Mouse (Mus musculus): ENCODE results near the gene Naa20. TPM values are rescaled to one million over a fixed set of nuclear protein-coding genes. Genes with fewer than 3 reads are reported as not detected.
"Not testable (repeated sequence)": the region's sequence is repeated elsewhere in the genome, so short reads cannot be mapped to it uniquely, and the experiment has no call there.

Gene Naa20
- polyA plus RNA-seq, 1 experiment from 2014 or later: 126 TPM

- Histone ChIP-seq H3K27ac (no peak overlapping the region), H3K36me3 (peaks cover 7% of the 10 kb centered on the region), H3K4me3 (no peak overlapping the region), H3K4me1 (peaks cover 2% of the 10 kb centered on the region; the same call in 1 of the 2 replicates), H3K27me3 (replicated peaks) (no peaks in the 10 kb centered on the region), H3K9me3 (no peaks in the 10 kb centered on the region), H3K9ac (no peak overlapping the region), H3K4me2 (replicated peaks) (no peak overlapping the region)
- ATAC-seq (ENCODE audit: low FRiP score, low read depth): no peak
- WGBS: 66% methylated on average over 6 of the region's 6 CpGs
These were observed 13.0 kb upstream of the Naa20 start for GRCm38 (mm10) chr2:145888766-145889480.

GRCm38 (mm10) chr2:145890571-145890970, 11.3 kb upstream of the Naa20 start:
- no peak overlapping the region for H3K9ac ChIP-seq
- no peaks in the 10 kb centered on the region for H3K27me3 ChIP-seq (replicated peaks)
- H3K4me2 ChIP-seq (replicated peaks): no peak overlapping the region
- ATAC-seq (ENCODE audit: low FRiP score, low read depth): no peak
- H3K4me3 ChIP-seq: no peak overlapping the region
- 91% methylated on average over 2 of the region's 2 CpGs for WGBS
- H3K9me3 ChIP-seq: no peaks in the 10 kb centered on the region
- H3K27ac ChIP-seq: no peak overlapping the region
- peaks cover 4% of the 10 kb centered on the region for H3K36me3 ChIP-seq
- peaks cover 2% of the 10 kb centered on the region; the same call in 1 of the 2 replicates for H3K4me1 ChIP-seq

GRCm38 (mm10) chr2:145893756-145894155, 8.1 kb upstream of the Naa20 start:
- Histone ChIP-seq H3K4me3 (no peak overlapping the region), H3K9ac (no peak overlapping the region), H3K9me3 (no peaks in the 10 kb centered on the region), H3K27ac (no peak overlapping the region), H3K36me3 (no peaks in the 10 kb centered on the region), H3K27me3 (replicated peaks) (no peaks in the 10 kb centered on the region), H3K4me2 (replicated peaks) (no peak overlapping the region), H3K4me1 (0 out of 2 replicates have a peak, but pooled peaks cover 2% of the 10 kb centered on the region)
- no peak for ATAC-seq (ENCODE audit: low FRiP score, low read depth)
- WGBS: 99% methylated on average over 6 of the region's 6 CpGs

- H3K4me3 ChIP-seq: no peak overlapping the region
- H3K4me1 ChIP-seq: no peaks in the 10 kb centered on the region
- H3K4me2 ChIP-seq (replicated peaks): no peak overlapping the region
- WGBS: 73% methylated on average over 9 of the region's 9 CpGs
- no peaks in the 10 kb centered on the region for H3K27me3 ChIP-seq (replicated peaks)
- H3K9ac ChIP-seq: no peak overlapping the region
- no peaks in the 10 kb centered on the region for H3K9me3 ChIP-seq
- no peak for ATAC-seq (ENCODE audit: low FRiP score, low read depth)
- no peaks in the 10 kb centered on the region for H3K36me3 ChIP-seq
- H3K27ac ChIP-seq: no peak overlapping the region
These were observed 3.8 kb upstream of the Naa20 start for GRCm38 (mm10) chr2:145898106-145898505.

GRCm38 (mm10) chr2:145900318-145900717, 1.6 kb upstream of the Naa20 start:
- WGBS: 82% methylated on average over 8 of the region's 8 CpGs

GRCm38 (mm10) chr2:145903061-145903901, 1.4 kb downstream of the Naa20 start:
- peaks cover 18% of the 10 kb centered on the region for H3K4me1 ChIP-seq
- H3K4me3 ChIP-seq: peak overlapping the region; percentile 97

More at GRCm38 (mm10) chr2:145900318-145900717, 1.6 kb upstream of the Naa20 start:
- peaks cover 15% of the 10 kb centered on the region for H3K4me1 ChIP-seq
- H3K4me2 ChIP-seq (replicated peaks); H3K27ac ChIP-seq; H3K36me3 ChIP-seq; H3K4me3 ChIP-seq; H3K9ac ChIP-seq; ATAC-seq (ENCODE audit: low FRiP score, low read depth); H3K9me3 ChIP-seq; H3K27me3 ChIP-seq (replicated peaks): not testable (repeated sequence)

GRCm38 (mm10) chr2:145903983-145904616, 2.2 kb downstream of the Naa20 start:
- H3K9ac ChIP-seq: peak overlapping the region; percentile 93
- H3K9me3 ChIP-seq: no peaks in the 10 kb centered on the region
- no peak for ATAC-seq (ENCODE audit: low FRiP score, low read depth)
- H3K27me3 ChIP-seq (replicated peaks): no peaks in the 10 kb centered on the region
- H3K27ac ChIP-seq: no peak overlapping the region
- H3K4me3 ChIP-seq: peak overlapping the region; percentile 97
- peaks cover 18% of the 10 kb centered on the region for H3K4me1 ChIP-seq
- 32% methylated on average over 12 of the region's 12 CpGs for WGBS
- H3K36me3 ChIP-seq: peaks cover 11% of the 10 kb centered on the region
- peak overlapping the region; percentile 54 for H3K4me2 ChIP-seq (replicated peaks)

More at GRCm38 (mm10) chr2:145903061-145903901, 1.4 kb downstream of the Naa20 start:
- Histone ChIP-seq H3K9me3 (no peaks in the 10 kb centered on the region), H3K4me2 (replicated peaks) (peak overlapping the region; percentile 54), H3K36me3 (peaks cover 6% of the 10 kb centered on the region; the same call in 1 of the 2 replicates), H3K27ac (no peak overlapping the region), H3K9ac (peak overlapping the region; percentile 93), H3K27me3 (replicated peaks) (no peaks in the 10 kb centered on the region)
- ATAC-seq (ENCODE audit: low FRiP score, low read depth): peak; percentile 95
- under 1% methylated on average over 68 of the region's 68 CpGs for WGBS

GRCm38 (mm10) chr2:145905156-145905555, 3.3 kb downstream of the Naa20 start:
- Histone ChIP-seq H3K4me3 (no peak overlapping the region), H3K4me2 (replicated peaks) (peak overlapping the region; percentile 10; the same call in 1 of the 2 replicates), H3K36me3 (peaks cover 14% of the 10 kb centered on the region), H3K4me1 (peaks cover 18% of the 10 kb centered on the region), H3K27ac (no peak overlapping the region), H3K9ac (no peak overlapping the region), H3K9me3 (no peaks in the 10 kb centered on the region), H3K27me3 (replicated peaks) (no peaks in the 10 kb centered on the region)
- WGBS: 86% methylated on average over 6 of the region's 6 CpGs
- no peak for ATAC-seq (ENCODE audit: low FRiP score, low read depth)

- 45% methylated on average over 4 of the region's 4 CpGs for WGBS
- peaks cover 14% of the 10 kb centered on the region for H3K36me3 ChIP-seq
- ATAC-seq (ENCODE audit: low FRiP score, low read depth): not testable (repeated sequence)
These were observed 4.0 kb downstream of the Naa20 start for GRCm38 (mm10) chr2:145905884-145906283.

GRCm38 (mm10) chr2:145920941-145921650, 19.2 kb downstream of the Naa20 start:
- Histone ChIP-seq H3K4me3 (no peak overlapping the region), H3K27me3 (replicated peaks) (no peaks in the 10 kb centered on the region), H3K27ac (no peak overlapping the region), H3K4me1 (no peaks in the 10 kb centered on the region), H3K9ac (no peak overlapping the region), H3K36me3 (peaks cover 79% of the 10 kb centered on the region), H3K4me2 (replicated peaks) (no peak overlapping the region), H3K9me3 (no peaks in the 10 kb centered on the region)
- 91% methylated on average over 8 of the region's 8 CpGs for WGBS
- no peak for ATAC-seq (ENCODE audit: low FRiP score, low read depth)

More at GRCm38 (mm10) chr2:145905884-145906283, 4.0 kb downstream of the Naa20 start:
- peaks cover 18% of the 10 kb centered on the region for H3K4me1 ChIP-seq
- not testable (repeated sequence) for H3K9ac ChIP-seq; H3K4me2 ChIP-seq (replicated peaks); H3K27ac ChIP-seq; H3K27me3 ChIP-seq (replicated peaks); H3K9me3 ChIP-seq; H3K4me3 ChIP-seq

GRCm38 (mm10) chr2:145934339-145935231, 32.7 kb downstream of the Naa20 start, which contains the start of the genes Cfap61 and Crnkl1:
Cfap61 (plus strand) TSS chr2:145934784.
Crnkl1 (minus strand) TSS chr2:145935014.
- WGBS: under 1% methylated on average over 61 of the region's 61 CpGs
- peak within 1 kb of the TSS; percentile 87 for H3K4me2 ChIP-seq (replicated peaks)
- H3K27ac ChIP-seq: no peak within 1 kb of the TSS
- H3K9me3 ChIP-seq: no peaks in the 10 kb centered on the region
- H3K9ac ChIP-seq: peak within 1 kb of the TSS; percentile 56
- H3K4me3 ChIP-seq: peak within 1 kb of the TSS; percentile 85
- H3K27me3 ChIP-seq (replicated peaks): no peaks in the 10 kb centered on the region
- peak; percentile 98 for ATAC-seq (ENCODE audit: low FRiP score, low read depth)
- peaks cover 27% of the 10 kb centered on the region; the same call in 1 of the 2 replicates for H3K36me3 ChIP-seq
- peaks cover 9% of the 10 kb centered on the region for H3K4me1 ChIP-seq

All from neural tube, embryonic 12.5 days (tissue).